Mouse (Mus musculus): ENCODE measurements around the gene Gm21820.
"Not testable (repeated sequence)": the region's sequence is repeated elsewhere in the genome, so short reads cannot be mapped to it uniquely, and the experiment has no call there.

Gene Gm21820

DNA sequence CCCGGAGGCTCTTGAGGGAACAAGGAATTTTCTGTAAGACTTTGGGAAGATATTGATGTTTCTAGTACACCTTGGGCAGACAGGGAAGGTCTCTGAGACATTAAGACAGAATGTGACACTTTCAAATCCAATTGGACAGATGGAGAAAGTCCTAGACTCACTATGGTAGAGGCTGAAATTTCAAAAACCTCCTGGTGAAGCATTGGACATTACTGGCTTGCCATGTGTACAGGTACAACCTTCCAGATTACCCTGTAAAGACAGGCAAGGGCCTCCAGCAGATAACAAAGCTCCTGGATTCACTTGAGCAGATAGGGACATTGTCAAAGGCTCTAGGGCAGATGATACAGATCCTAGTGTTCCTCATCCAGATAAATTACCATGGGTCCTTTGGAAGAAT is at the start of gene Gm21820:
Gene Gm21820, minus strand, starts transcription at position 101 of the 400 bp plus-strand sequence.
- DNase-seq, result not testable (repeated sequence)

Data from kidney, postnatal 25 days (tissue).